Mouse (Mus musculus) right cerebral cortex, adult 2 months (tissue): Measurements from ENCODE around the gene Pdlim5.
A peak's percentile ranks its signal among the peaks of the same experiment; 100 is the strongest.

Experiments
- DNase-seq, 2 experiments: peaks; one replicate each; pipeline ENCODE4 v3.0.0; 2021 to 2022; ENCODE audit warnings: low spot score in 2 of 2

The Pdlim5 gene

DNA sequence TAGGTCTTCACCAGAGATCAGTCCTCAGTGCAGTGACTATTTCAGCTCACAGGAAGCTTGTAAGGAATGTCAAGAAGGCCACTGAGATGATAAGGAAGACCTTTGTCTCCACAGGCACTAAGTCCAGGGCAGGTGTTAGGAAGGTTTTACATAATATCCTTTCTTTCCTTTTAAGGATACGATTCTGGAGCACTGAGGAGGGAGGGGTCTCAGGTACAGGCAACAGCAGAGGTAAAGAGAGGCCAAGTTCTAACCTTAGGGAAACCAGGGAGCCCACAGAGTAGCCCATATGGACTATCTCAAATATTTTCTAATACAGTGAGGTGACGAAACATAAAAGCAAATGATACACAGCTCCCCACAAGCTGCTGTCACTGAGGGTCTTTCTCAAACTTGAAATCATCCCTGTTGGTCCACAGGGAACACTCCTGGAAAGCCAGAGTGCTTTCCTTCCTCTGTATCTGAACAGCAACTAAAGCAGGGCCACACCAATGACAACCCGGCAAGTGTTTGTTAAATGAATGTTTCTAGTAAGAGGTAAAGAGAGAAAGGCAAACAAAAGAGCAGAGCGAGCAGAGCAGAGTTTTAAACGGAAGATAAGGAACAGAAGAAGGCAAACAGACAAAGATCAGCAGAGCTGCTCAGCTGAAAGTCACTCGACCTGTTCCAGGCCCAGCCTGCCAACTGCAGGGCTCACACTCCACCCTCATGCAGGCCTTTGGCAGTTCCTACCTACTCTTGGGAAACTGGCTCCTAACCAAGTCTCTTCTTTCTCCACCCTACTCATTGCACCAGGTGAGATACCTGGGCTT, 55.9 kb downstream of the Pdlim5 start:
- DNase-seq: no peak

DNA sequence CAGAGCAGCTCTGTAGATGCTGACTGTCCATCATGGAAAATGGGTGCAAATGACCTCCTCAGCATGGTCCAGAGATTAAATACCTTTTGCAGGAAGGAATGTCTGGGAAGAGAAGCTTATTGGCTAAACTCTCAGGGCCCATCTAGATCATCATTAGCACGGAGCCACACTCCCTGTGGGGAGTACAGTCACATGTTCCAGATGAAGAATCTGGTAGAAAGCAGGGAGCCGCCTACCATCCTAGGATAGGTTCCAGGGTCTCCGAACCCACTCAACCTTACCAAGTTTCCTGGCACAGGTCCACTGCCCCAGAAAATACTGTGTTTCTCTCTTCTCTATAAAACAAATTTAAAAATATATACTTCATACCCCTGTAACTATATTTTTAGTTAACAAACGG, 57.4 kb downstream of the Pdlim5 start:
- DNase-seq: no peak

DNA sequence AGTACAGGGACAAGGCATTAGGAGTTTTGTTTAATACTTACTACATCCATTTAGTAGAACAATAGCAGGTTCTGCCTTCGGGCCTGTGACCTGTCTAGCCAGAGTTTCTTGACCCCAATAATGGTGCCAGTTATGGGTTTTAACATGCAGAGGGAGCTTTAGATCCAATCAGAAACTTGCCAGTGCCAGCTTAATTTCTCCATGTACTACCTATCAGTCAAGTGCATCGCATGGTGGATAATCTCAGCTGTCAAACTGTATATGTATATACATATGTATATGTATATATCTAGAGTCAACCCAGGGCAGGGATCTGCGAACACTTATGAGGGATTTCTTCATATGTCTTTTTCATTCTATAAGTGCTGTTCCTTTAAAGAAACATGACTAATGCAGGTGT, 61.0 kb downstream of the Pdlim5 start:
- DNase-seq: no peak

DNA sequence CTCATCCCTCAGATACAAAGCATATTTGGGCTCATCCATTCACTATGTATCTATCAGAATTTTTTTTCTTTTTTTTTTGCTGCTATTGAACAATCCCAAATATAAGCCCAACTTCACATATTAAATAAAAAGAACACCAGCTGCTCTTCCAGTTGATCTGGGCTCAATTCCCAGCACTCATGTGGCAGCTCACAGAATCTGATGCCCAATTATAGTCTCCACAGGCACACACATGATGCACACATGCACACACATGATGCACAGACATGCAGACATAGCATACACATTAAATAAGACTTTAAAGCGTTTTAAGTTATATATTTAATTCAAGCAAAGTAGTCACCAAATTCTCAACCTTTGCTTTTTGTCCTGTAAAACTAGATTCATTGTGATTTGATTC, 62.0 kb downstream of the Pdlim5 start:
- DNase-seq: no peak

DNA sequence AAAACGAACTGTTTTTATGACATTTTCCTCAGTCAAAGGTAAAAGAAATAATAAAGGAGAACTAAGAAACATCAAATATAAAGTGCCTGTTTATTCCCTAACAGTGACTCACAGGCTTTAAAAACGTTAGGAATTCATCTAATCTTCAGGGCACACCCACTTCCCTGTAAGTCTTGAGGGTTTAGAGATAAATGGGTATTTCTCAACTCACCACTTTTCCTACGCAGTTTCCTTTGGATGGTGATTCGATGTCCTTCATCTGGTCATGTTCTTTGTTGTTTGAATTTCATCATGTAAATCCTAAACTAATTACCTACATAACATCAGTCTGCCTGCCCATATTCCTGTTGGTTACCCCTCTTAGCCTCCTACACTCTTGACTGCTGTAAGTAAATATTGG, 62.8 kb downstream of the Pdlim5 start:
- DNase-seq: no peak

DNA sequence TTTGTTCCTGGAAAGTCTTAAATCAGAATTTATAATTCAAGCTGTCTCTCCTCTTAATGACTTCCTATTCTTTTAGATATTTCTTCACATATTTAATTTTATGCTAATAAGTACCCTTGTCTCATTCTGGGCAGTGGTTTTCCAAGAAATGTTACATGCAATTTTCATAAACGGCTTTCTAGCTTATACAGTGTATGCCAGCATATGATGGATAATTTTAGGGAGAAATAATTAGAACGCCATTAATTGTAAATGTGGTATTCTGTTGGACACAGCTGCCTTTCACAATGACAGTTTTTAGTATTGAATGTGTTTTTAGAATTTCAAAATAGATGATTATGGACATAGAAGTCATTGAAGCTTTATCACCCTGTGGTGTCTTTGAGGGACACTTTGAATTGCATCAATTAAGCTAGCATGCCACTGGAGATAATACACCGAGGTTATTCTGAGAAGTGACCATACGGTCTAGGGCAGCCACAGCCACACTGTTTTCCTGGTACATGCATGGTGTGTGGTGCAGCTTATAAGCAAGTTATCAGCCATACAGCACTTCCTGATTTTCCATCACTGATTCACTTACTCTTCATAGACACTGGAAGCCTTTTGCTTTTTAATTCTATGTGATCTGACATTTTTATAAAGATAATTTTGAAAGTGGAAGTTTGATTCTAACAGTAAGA, 63.5 kb downstream of the Pdlim5 start:
- no peak for DNase-seq

DNA sequence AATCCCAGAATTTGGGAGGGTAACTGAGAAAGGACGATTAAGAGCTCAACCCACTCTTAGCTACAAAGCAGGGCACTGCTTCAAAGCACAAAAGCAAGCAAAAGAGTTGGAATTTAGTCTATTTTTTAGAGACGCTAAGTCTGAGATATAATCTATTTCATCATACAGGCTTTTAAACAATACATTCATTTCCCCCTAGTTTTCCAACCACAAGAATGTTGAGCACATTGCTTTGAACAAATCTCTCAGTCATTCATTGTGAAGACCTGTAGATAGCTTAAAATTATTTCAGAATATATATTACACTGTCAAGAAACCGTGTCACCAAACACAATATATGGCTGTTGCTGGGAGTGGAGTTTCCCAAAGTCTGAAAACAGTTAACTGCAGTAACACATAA, 65.1 kb downstream of the Pdlim5 start:
- DNase-seq: no peak

DNA sequence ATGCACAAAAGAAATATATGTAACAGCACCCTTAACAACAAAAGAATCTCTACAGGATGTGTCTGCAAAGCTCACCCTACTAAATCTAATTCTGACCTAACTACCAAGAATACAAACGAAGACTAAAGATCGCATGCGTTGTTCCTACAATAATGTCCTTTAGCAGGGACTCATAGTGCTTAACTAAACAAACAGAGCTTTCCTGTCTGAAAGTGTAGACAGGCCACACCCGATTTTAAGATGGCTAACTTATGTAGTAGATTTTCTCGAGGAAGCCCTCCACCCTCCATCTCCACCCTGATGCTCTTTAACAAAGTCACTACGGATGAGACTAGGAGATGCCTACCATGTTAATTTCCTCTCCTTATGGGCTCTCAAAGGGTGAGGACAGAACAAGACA, 71.9 kb downstream of the Pdlim5 start:
- no peak for DNase-seq

DNA sequence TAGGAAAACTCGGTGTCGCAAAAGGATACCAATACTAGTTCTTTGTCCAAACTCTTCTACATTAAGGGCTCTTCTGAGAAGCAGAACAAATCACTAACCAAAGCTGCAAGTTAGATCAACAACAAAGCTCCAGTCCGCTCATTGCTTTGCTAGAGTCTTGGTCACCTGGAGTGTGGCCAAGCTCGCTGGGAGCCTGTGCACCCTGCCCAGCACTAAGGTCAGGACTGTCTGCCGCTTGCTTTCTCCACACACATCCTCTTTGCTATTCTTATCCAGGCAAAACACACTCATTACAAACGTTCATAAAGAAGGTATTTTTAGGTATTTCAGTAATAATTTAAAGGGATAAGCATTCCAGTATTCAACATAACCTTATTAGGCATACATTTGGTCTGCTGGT, 73.6 kb downstream of the Pdlim5 start:
- peak; percentile 19 to 20 for DNase-seq

DNA sequence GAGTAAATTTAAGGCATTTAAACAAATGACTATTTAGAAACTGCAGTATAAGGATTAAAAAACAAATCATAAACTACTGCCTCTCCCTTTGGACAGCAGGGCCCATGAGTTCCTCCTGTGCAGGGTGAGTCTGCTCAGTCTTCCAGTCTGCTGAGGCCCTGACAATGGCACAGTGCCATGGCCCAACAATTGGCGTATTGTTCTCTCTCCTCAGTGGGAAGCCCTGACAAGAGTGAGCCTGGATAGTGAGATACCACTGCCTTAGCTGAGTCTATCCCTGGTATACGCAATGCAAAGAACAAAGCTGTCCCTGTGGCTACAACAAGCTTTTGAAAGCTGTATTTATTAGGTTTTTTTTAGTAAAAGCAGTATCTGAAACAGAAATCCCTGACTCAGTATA, 77.3 kb downstream of the Pdlim5 start:
- DNase-seq: peak; percentile 48 to 60

DNA sequence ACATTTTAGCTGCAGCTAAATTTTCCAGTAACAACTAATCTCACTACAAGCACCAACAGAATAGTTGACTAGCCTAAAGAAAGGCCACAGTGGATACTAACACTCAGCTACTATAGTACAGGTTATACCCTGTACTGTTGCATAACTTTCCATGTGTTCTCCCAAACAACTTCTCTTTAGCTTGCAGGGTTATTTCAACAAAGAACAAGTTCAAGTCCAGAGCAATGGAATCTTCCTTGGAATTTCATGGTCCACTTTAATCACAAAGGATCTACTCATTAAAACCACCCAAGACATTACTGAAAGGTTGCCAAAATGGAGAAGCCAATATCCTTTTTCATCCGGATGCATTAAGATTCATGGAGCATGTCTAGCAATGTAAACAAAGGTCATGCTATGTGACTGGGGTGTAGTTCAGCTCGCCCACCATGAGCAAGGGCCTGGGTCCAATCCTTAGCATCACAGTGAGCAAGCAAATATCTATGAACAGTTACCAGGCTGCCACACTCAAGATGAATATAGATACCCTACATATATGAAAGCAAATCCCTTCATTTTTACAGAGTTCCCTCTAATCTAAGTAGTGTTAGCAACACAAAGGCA, 79.3 kb downstream of the Pdlim5 start:
- no peak for DNase-seq

DNA sequence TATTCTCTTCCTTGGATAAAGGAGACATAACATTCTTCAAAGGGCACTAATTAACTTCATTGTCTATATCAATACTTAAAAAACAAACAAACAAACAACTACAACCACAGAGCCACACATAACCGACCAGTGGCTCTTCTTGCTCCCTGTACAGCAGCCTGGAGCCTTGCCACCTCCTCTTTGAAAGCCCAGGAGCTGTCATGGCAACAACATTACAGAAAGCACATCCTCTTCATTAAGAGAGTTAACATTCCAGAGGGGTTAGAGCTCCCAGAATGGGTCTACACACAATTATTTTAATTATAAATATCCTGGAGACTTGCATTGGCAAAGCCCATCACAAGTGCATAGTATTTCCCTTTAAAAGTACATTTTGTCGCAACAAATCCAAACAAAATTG, 84.4 kb downstream of the Pdlim5 start:
- DNase-seq: no peak

DNA sequence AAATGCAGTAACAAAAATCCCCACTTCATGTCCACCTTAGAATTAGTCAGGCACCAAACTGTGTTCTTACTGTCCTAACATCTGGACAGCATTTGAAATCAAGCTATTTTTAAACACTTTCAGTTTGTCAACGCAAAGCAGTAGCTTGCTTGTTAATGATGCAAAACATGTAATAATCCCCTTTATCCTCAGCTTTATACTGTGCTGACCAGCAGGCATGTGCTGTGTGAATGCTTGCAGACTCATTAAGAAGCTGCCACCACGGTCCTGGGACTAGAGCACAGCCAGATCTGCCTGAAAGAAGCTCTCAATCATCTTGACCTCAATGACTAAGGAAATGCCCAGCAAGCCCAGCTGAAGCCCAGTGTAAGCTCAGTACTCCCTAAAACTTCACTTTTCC, 85.0 kb downstream of the Pdlim5 start:
- DNase-seq: no peak

DNA sequence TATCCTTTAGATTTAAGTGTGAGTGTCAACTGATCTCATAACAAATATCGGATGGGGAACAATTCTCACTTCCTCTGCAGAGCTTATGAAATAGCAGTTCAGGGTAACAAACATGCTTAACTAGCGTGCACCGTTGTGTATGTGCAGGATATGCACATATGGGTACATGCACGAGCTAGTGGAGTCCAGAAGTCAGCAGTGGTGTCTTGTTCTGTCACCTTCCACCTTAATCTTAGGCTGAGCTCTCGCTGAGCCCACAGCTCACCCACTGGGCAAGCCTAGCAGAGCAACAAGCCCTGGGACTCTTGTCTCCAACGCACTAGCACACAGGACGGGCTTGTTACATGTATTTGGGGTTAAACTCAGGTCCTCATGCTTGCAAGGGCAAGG, 100.2 kb downstream of the Pdlim5 start:
- no peak for DNase-seq

DNA sequence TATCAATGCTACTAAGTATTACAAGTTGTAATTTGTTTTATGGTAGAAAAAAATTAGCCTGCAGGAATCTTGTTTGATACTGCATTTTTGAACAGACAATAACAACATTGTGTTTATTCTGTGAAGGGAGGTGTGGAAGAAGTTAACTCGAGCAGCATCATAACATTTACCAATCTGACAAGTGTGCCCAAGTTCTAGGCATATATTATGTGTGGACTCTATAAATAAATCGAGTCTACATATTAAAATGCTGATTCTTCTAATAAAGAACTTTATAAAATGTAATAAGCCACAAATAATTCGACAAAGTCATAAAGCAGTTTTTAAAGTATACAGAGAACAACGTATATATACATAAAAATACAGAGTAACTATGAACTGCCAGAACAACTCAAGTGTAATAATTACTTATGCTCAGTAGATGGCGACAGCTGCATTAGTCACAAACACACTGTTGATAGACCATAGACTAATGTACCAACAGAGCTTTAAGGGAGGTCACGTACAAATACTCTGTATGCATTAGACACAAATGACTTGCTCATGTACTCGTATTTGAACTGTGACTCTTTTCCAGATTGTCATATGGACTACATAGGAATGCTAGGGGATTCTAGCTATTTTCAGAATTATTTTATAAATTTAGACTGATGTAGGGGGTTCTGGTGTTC, 100.7 kb downstream of the Pdlim5 start:
- DNase-seq: peak in 1 of 2 experiments; percentile 46

DNA sequence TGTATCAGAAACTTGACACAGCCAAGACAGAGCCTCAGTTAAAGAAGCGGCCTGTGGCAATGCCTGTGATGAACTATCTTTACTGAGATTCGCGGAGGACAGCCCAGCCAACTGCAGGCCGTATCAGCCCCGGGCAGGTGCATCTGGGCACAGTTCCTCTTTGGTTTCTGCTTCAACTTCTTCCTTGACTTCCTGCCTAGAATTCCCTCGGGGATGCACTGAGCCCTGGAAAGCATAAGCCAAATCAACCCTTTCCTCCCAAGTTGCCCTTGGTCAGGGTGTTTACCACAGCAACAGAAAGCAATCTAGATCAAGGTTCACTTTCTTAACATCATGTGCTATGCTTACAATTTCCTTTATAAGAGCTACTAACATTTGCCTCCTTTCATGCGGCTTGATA, 101.9 kb downstream of the Pdlim5 start:
- no peak for DNase-seq

DNA sequence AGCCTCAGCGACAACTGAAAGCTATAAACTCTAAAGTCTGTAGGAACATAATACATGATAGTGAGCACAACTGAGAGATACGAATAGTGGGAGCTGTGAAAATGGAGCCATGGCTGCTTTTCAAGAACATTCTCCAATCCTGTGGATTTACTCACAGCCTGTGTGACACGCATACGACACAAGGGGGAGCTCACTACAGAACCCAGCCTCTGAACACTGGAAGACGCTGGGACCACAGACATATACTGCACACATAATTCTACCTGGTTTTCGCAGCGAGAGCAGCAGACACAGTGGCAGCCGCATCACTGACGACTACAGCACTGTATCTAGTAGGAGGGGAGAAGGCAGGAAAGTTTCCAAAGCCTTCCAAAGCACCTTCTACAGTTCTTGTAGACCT, 112.8 kb downstream of the Pdlim5 start:
- peak; percentile 79 to 82 for DNase-seq

DNA sequence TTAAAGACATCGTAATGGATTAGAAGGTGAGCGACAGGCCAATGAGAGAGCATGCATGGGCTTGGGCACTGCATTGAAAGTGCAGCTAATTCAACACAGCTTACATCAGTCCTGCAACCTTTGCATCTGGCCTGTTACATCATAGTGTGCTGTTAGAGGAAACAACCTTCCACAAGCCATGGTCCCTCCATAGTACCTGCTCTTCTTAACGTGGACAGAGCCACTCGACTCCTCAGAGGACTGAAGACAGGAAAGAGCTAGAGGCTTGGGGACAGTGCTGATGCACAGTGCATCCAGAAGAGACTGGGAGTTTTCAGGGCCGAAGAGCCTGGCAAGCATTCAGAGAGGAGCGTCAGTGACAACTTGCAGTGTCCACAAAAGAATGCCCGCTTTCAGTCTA, 113.8 kb downstream of the Pdlim5 start:
- DNase-seq: no peak

DNA sequence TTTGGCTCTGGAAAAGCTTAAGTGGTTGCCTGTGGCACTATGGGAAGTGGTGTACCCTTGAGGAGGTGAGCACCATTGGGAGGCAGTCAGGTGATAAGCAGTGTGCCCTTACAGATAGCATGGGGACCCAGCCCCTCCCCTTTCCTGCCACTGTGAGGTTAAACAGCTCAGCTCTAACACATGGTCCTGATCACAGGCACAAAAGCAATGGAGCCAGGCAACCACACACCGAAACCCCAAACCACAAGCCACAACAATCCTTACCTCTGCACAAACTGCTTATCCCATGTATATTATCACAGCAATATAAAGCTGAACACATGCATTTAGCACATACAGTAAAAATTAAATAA, 114.4 kb downstream of the Pdlim5 start:
- DNase-seq: no peak

DNA sequence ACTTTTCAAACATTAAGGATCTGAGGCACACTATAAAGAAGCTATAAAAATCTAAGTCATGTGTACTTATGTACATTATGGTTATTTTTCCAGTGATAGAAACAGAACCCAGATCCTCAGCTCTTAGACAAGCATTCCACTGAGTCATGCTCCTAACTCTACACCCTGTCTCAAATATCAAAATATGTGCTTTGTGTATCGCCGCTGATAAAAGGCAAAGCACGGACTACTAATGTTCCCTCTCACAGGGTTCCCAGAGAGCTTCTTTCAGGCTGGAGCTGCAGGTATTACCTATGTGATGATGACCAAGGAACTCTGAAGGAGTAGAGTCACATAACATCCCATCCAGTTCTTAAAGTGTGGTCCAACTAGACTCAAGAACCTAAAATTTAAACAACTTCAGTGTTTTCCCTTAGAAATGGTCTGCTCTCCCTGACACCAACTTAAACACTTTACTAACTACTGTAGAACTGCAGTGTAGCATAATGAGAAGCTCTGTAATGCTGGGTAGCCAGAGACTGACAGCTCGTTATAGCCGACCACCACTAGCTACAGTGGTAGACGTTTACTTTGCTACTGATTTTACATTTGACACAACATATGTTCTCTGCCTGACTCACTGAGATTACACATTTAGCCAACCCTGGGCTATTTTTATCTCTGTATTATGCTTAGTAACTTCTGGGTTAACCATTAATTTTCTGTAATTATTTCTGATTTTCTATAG, 115.0 kb downstream of the Pdlim5 start:
- no peak for DNase-seq

DNA sequence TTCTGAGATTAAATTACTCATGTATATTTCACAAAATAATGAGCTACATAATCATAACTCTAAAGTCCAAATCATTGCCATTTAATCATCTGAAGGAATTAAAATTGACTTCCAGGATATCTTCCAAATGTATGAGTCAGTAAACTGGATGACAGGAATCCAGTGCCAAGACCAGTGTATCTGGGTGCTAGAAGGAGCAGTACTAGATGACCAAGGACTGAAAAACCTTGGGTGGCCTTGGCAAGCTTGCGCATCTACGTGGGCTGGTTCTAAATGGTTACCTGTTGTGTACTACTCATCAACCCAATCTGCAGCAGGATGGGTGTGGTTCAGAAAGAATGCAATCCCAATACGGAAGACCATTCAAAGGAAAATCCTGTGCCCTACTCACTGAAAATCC, 116.5 kb downstream of the Pdlim5 start:
- no peak for DNase-seq

DNA sequence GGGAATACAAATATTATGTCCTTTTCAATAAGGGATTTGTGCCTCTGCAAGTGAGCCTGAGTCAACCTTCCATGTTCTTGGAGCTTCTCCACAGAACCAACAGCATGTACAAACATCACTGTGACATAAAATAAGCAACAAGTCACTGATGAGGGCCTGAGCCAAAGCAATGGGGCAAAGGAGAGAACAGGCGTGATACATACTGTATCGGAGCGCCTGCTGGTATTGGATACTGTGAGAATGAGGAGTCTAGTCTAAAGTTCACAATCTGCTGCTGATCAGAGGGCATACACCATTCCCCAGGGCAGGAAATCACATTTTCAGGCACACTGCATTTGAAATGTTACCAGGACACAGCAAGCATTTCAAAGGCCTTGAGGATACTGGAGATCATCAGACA, 119.0 kb downstream of the Pdlim5 start:
- no peak for DNase-seq
